Mouse (Mus musculus): Measurements from ENCODE around the gene Il1rn.

DNA sequence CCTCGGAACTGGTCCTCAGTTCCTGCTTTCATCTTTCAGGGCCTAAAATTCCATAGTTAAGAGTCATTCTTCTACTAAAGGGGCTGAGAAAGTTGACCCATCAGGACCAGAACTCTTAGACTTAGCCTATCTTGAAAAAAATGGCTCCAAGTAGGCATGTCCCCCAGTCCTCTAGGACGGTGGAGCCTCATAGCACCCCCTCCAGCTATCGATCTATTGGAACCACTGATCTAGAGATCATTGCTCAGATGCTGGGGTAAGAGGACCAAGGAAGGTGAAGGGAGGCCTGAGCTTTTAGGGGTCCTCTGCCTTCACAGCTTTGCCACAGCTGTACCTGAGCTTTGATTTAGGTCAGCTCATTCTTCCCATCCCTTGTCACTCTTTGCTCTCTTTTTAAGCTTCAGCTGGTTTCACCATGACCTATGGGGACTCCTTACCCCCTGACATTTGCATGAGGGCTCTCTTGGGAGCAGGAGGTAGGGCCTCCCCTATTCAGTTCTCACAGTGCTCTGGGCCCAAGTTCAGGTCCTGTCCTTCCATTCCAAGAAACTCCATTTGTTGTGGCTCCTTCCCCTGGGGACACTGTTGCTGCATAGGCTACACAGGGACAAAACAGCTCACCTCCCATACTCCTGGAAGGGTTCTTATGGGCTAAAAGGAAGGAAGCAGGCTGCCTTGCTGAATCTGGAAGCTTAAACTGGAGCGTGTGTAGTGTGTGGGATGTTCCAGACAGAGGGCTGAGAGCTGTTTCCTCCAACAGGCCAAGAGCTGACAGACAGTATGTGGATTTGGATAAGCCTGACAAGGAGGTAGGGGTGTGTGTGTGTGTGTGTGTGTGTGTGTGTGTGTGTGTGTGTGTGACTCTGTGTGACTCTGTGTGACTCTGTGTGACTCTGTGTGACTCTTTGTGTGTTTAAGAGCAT is 51.0 kb downstream of the Il1rn start:
- no peak for TF ChIP-seq GABPA (IDR thresholded peaks at IDR 0.05; ENCODE audit: low read depth, low read length)
- no peak for TF ChIP-seq TCF12 (IDR thresholded peaks at IDR 0.05; ENCODE audit: low read depth, low read length)
- TF ChIP-seq RAD21 (IDR thresholded peaks at IDR 0.05; ENCODE audit: low read depth, low read length), result no peak
- TF ChIP-seq EP300 (IDR thresholded peaks at IDR 0.05; ENCODE audit: low read depth in 1 of 2, low read length in 2 of 2), result no peak
- TF ChIP-seq CTCF (IDR thresholded peaks at IDR 0.05 in 2 of 3, conservative IDR thresholded peaks at IDR 0.05 in 1 of 3; ENCODE audit: control insufficient read depth in 1 of 3, insufficient read depth in 1 of 3, low read depth in 2 of 3, low read length in 3 of 3, poor library complexity in 1 of 3, severe bottlenecking in 1 of 3), result no peak
- TF ChIP-seq USF1 (IDR thresholded peaks at IDR 0.05; ENCODE audit: low read depth, low read length), result no peak
- TF ChIP-seq MXI1 (IDR thresholded peaks at IDR 0.05; ENCODE audit: low read depth, low read length), result no peak
- TF ChIP-seq ETS1 (IDR thresholded peaks at IDR 0.05; ENCODE audit: low read depth, low read length), result no peak
- TF ChIP-seq ZNF384 (IDR thresholded peaks at IDR 0.05; ENCODE audit: low read depth, low read length), result no peak
- no peak for TF ChIP-seq JUND (IDR thresholded peaks at IDR 0.05; ENCODE audit: low read depth, low read length)
- no peak for TF ChIP-seq UBTF (IDR thresholded peaks at IDR 0.05; ENCODE audit: borderline replicate concordance, insufficient read depth, low read depth, low read length)
- no peak for TF ChIP-seq CHD1 (IDR thresholded peaks at IDR 0.05; ENCODE audit: low read depth, low read length)

All from MEL (cell line).